Mouse (Mus musculus) myocyte (in vitro differentiated cells): ENCODE measurements around the gene Neurog3.

Experiments used
- POLR2A ChIP-seq: IDR thresholded peaks from one replicate; pipeline ENCODE4 v1.6.1; 2011; ENCODE audit warnings: low read depth, mild to moderate bottlenecking, control low read depth, moderate library complexity; ENCODE audit not compliant: insufficient read length
- POLR2AphosphoS2 ChIP-seq: IDR thresholded peaks from one replicate; pipeline ENCODE4 v1.6.1; 2011; ENCODE audit warnings: low read depth, control low read depth; ENCODE audit not compliant: insufficient read length
- TCF12 ChIP-seq: IDR thresholded peaks from one replicate; pipeline ENCODE4 v1.6.1; 2011; ENCODE audit warnings: mild to moderate bottlenecking, control low read depth; ENCODE audit not compliant: poor library complexity, insufficient read depth, severe bottlenecking
- USF1 ChIP-seq: IDR thresholded peaks from one replicate; pipeline ENCODE4 v1.6.1; 2011; ENCODE audit warnings: low read depth, mild to moderate bottlenecking, control low read depth, moderate library complexity

DNA sequence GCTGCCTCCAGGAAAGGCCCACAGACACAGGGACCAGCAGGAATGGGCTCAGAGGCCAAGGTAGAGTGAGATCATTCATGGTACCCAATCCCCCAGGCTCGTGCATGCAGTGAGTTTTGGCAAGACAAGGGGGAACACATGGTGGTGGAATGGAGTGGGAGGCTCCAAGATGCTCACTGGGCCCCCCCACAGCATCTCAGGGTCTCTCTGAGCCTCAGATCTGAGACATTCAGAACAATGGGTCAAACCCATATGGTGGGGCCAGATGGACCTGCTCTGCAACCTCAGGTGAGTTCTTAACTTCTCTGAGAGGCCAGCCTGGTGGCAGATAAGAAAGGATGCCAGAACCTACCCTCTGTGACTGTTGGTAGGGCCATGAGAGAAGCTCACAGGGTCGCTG lies 46.8 kb upstream of the Neurog3 start:
- TF ChIP-seq POLR2A = no peak
- TF ChIP-seq TCF12 = no peak
- no peak for TF ChIP-seq POLR2AphosphoS2
- no peak for TF ChIP-seq USF1
